Mouse (Mus musculus): ENCODE measurements around the gene Krr1. TPM values are rescaled to one million over a fixed set of nuclear protein-coding genes. Genes with fewer than 3 reads are reported as not detected.
"Not testable (repeated sequence)": the region's sequence is repeated elsewhere in the genome, so short reads cannot be mapped to it uniquely, and the experiment has no call there.

The Krr1 gene
- polyA plus RNA-seq, 1 experiment from 2014 or later: 36.8 TPM

- Histone ChIP-seq H3K27me3 (ENCODE audit: control insufficient read depth, insufficient read depth, low read length) (no peaks in the 10 kb centered on the region), H3K36me3 (ENCODE audit: control insufficient read depth, insufficient read depth, low read length) (no peaks in the 10 kb centered on the region), H3K27ac (ENCODE audit: low read depth, low read length) (no peak overlapping the region), H3K4me1 (ENCODE audit: control insufficient read depth, insufficient read depth, low read length) (no peaks in the 10 kb centered on the region), H3K9ac (replicated peaks; ENCODE audit: low read depth, low read length) (no peak overlapping the region), H3K9me3 (ENCODE audit: control insufficient read depth, low read length) (no peaks in the 10 kb centered on the region), H3K4me3 (ENCODE audit: low read depth, low read length) (no peak overlapping the region), H3K4me2 (ENCODE audit: low read depth, low read length) (no peak overlapping the region)
- 79% methylated on average over 8 of the region's 8 CpGs for WGBS
- ATAC-seq (ENCODE audit: low read depth): no peak
Observed at GRCm38 (mm10) chr10:111996911-111997347, 24.5 kb downstream of the Krr1 start.

- Histone ChIP-seq H3K27me3 (ENCODE audit: control insufficient read depth, insufficient read depth, low read length) (no peaks in the 10 kb centered on the region), H3K9me3 (ENCODE audit: control insufficient read depth, low read length) (no peaks in the 10 kb centered on the region), H3K27ac (ENCODE audit: low read depth, low read length) (no peak overlapping the region), H3K9ac (replicated peaks; ENCODE audit: low read depth, low read length) (no peak overlapping the region), H3K4me1 (ENCODE audit: control insufficient read depth, insufficient read depth, low read length) (no peaks in the 10 kb centered on the region), H3K4me2 (ENCODE audit: low read depth, low read length) (no peak overlapping the region), H3K36me3 (ENCODE audit: control insufficient read depth, insufficient read depth, low read length) (no peaks in the 10 kb centered on the region), H3K4me3 (ENCODE audit: low read depth, low read length) (no peak overlapping the region)
- ATAC-seq (ENCODE audit: low read depth): no peak
Observed at GRCm38 (mm10) chr10:111997671-111998070, 25.2 kb downstream of the Krr1 start.

GRCm38 (mm10) chr10:111999765-112000164 lies 27.3 kb downstream of the Krr1 start:
- H3K27me3 ChIP-seq (ENCODE audit: control insufficient read depth, insufficient read depth, low read length): no peaks in the 10 kb centered on the region
- H3K9ac ChIP-seq (replicated peaks; ENCODE audit: low read depth, low read length): no peak overlapping the region
- H3K27ac ChIP-seq (ENCODE audit: low read depth, low read length): no peak overlapping the region
- H3K36me3 ChIP-seq (ENCODE audit: control insufficient read depth, insufficient read depth, low read length): no peaks in the 10 kb centered on the region
- H3K4me2 ChIP-seq (ENCODE audit: low read depth, low read length): no peak overlapping the region
- WGBS: 68% methylated on average over 3 of the region's 3 CpGs
- H3K9me3 ChIP-seq (ENCODE audit: control insufficient read depth, low read length): no peaks in the 10 kb centered on the region
- H3K4me1 ChIP-seq (ENCODE audit: control insufficient read depth, insufficient read depth, low read length): no peaks in the 10 kb centered on the region
- ATAC-seq (ENCODE audit: low read depth): no peak
- no peak overlapping the region for H3K4me3 ChIP-seq (ENCODE audit: low read depth, low read length)

GRCm38 (mm10) chr10:112000568-112000967 lies 28.1 kb downstream of the Krr1 start:
- H3K27me3 ChIP-seq (ENCODE audit: control insufficient read depth, insufficient read depth, low read length): no peaks in the 10 kb centered on the region
- no peak overlapping the region for H3K27ac ChIP-seq (ENCODE audit: low read depth, low read length)
- WGBS: 93% methylated on average over 5 of the region's 5 CpGs
- no peaks in the 10 kb centered on the region for H3K4me1 ChIP-seq (ENCODE audit: control insufficient read depth, insufficient read depth, low read length)
- H3K4me3 ChIP-seq (ENCODE audit: low read depth, low read length): no peak overlapping the region
- H3K36me3 ChIP-seq (ENCODE audit: control insufficient read depth, insufficient read depth, low read length): no peaks in the 10 kb centered on the region
- no peak for ATAC-seq (ENCODE audit: low read depth)
- no peak overlapping the region for H3K9ac ChIP-seq (replicated peaks; ENCODE audit: low read depth, low read length)
- H3K9me3 ChIP-seq (ENCODE audit: control insufficient read depth, low read length): no peaks in the 10 kb centered on the region
- H3K4me2 ChIP-seq (ENCODE audit: low read depth, low read length): no peak overlapping the region

- no peak overlapping the region for H3K27ac ChIP-seq (ENCODE audit: low read depth, low read length)
- H3K4me3 ChIP-seq (ENCODE audit: low read depth, low read length): no peak overlapping the region
- no peak overlapping the region for H3K4me2 ChIP-seq (ENCODE audit: low read depth, low read length)
- H3K9me3 ChIP-seq (ENCODE audit: control insufficient read depth, low read length): no peaks in the 10 kb centered on the region
- no peak for ATAC-seq (ENCODE audit: low read depth)
- 92% methylated on average over 2 of the region's 2 CpGs for WGBS
- H3K9ac ChIP-seq (replicated peaks; ENCODE audit: low read depth, low read length): no peak overlapping the region
- no peaks in the 10 kb centered on the region for H3K4me1 ChIP-seq (ENCODE audit: control insufficient read depth, insufficient read depth, low read length)
- no peaks in the 10 kb centered on the region for H3K27me3 ChIP-seq (ENCODE audit: control insufficient read depth, insufficient read depth, low read length)
- no peaks in the 10 kb centered on the region for H3K36me3 ChIP-seq (ENCODE audit: control insufficient read depth, insufficient read depth, low read length)
Observed at GRCm38 (mm10) chr10:112001350-112001749, 28.9 kb downstream of the Krr1 start.

GRCm38 (mm10) chr10:112001756-112002520 lies 29.5 kb downstream of the Krr1 start:
- Histone ChIP-seq H3K9ac (replicated peaks; ENCODE audit: low read depth, low read length) (no peak overlapping the region), H3K4me3 (ENCODE audit: low read depth, low read length) (no peak overlapping the region), H3K9me3 (ENCODE audit: control insufficient read depth, low read length) (no peaks in the 10 kb centered on the region), H3K27ac (ENCODE audit: low read depth, low read length) (no peak overlapping the region), H3K4me1 (ENCODE audit: control insufficient read depth, insufficient read depth, low read length) (no peaks in the 10 kb centered on the region), H3K27me3 (ENCODE audit: control insufficient read depth, insufficient read depth, low read length) (no peaks in the 10 kb centered on the region), H3K4me2 (ENCODE audit: low read depth, low read length) (no peak overlapping the region), H3K36me3 (ENCODE audit: control insufficient read depth, insufficient read depth, low read length) (no peaks in the 10 kb centered on the region)
- WGBS: 87% methylated on average over 9 of the region's 9 CpGs
- no peak for ATAC-seq (ENCODE audit: low read depth)

- 76% methylated on average over 9 of the region's 9 CpGs for WGBS
- ATAC-seq (ENCODE audit: low read depth): no peak
- no peak within 1 kb of the TSS for H3K9ac ChIP-seq (replicated peaks; ENCODE audit: low read depth, low read length)
- no peaks in the 10 kb centered on the region for H3K9me3 ChIP-seq (ENCODE audit: control insufficient read depth, low read length)
- H3K4me2 ChIP-seq (ENCODE audit: low read depth, low read length): no peak within 1 kb of the TSS
- H3K36me3 ChIP-seq (ENCODE audit: control insufficient read depth, insufficient read depth, low read length): no peaks in the 10 kb centered on the region
- H3K4me1 ChIP-seq (ENCODE audit: control insufficient read depth, insufficient read depth, low read length): no peaks in the 10 kb centered on the region
- H3K27me3 ChIP-seq (ENCODE audit: control insufficient read depth, insufficient read depth, low read length): no peaks in the 10 kb centered on the region
- H3K27ac ChIP-seq (ENCODE audit: low read depth, low read length): no peak within 1 kb of the TSS
- H3K4me3 ChIP-seq (ENCODE audit: low read depth, low read length): no peak within 1 kb of the TSS
Observed at GRCm38 (mm10) chr10:112002544-112003215, 30.2 kb downstream of the Krr1 start, which contains the start of gene Glipr1. TSS of gene Glipr1 (minus strand) at chr10:112002631.

GRCm38 (mm10) chr10:112009511-112009910 lies 37.0 kb downstream of the Krr1 start:
- H3K9ac ChIP-seq (replicated peaks; ENCODE audit: low read depth, low read length); ATAC-seq (ENCODE audit: low read depth); H3K4me2 ChIP-seq (ENCODE audit: low read depth, low read length); H3K4me3 ChIP-seq (ENCODE audit: low read depth, low read length); H3K9me3 ChIP-seq (ENCODE audit: control insufficient read depth, low read length); H3K4me1 ChIP-seq (ENCODE audit: control insufficient read depth, insufficient read depth, low read length); H3K27me3 ChIP-seq (ENCODE audit: control insufficient read depth, insufficient read depth, low read length); H3K27ac ChIP-seq (ENCODE audit: low read depth, low read length); H3K36me3 ChIP-seq (ENCODE audit: control insufficient read depth, insufficient read depth, low read length): not testable (repeated sequence)
- 87% methylated on average over 1 of the region's 1 CpGs for WGBS

GRCm38 (mm10) chr10:112023585-112023984 lies 51.1 kb downstream of the Krr1 start:
- 74% methylated on average over 2 of the region's 2 CpGs for WGBS

More at GRCm38 (mm10) chr10:112023585-112023984, 51.1 kb downstream of the Krr1 start:
- Histone ChIP-seq H3K27ac (ENCODE audit: low read depth, low read length) (no peak overlapping the region), H3K27me3 (ENCODE audit: control insufficient read depth, insufficient read depth, low read length) (no peaks in the 10 kb centered on the region), H3K4me3 (ENCODE audit: low read depth, low read length) (no peak overlapping the region), H3K36me3 (ENCODE audit: control insufficient read depth, insufficient read depth, low read length) (no peaks in the 10 kb centered on the region), H3K9me3 (ENCODE audit: control insufficient read depth, low read length) (no peaks in the 10 kb centered on the region), H3K9ac (replicated peaks; ENCODE audit: low read depth, low read length) (no peak overlapping the region), H3K4me2 (ENCODE audit: low read depth, low read length) (no peak overlapping the region), H3K4me1 (ENCODE audit: control insufficient read depth, insufficient read depth, low read length) (no peaks in the 10 kb centered on the region)
- ATAC-seq (ENCODE audit: low read depth): no peak

Data from neural tube, embryonic 14.5 days (tissue).